Mouse (Mus musculus): ENCODE measurements around the gene Alkbh4. TPM values are rescaled to one million over a fixed set of nuclear protein-coding genes. Genes with fewer than 3 reads are reported as not detected.
"Not testable (repeated sequence)": the region's sequence is repeated elsewhere in the genome, so short reads cannot be mapped to it uniquely, and the experiment has no call there.

Alkbh4 gene
- total RNA-seq, 2 experiments from 2014 or later = 8.5 to 19.2 TPM

- ATAC-seq (replicated peaks; ENCODE audit: low FRiP score, low TSS enrichment, poor library complexity, severe bottlenecking) = no peak
Measured at GRCm38 (mm10) chr5:136139393-136139792, 3.4 kb downstream of the Alkbh4 start.

GRCm38 (mm10) chr5:136140057-136140482, 4.1 kb downstream of the Alkbh4 start:
- no peak for ATAC-seq (replicated peaks; ENCODE audit: low FRiP score, low TSS enrichment, poor library complexity, severe bottlenecking)

- ATAC-seq (replicated peaks; ENCODE audit: low FRiP score, low TSS enrichment, poor library complexity, severe bottlenecking) = no peak
Measured at GRCm38 (mm10) chr5:136142746-136143145, 6.8 kb downstream of the Alkbh4 start.

- no peak for ATAC-seq (replicated peaks; ENCODE audit: low FRiP score, low TSS enrichment, poor library complexity, severe bottlenecking)
Measured at GRCm38 (mm10) chr5:136143161-136143755, 7.3 kb downstream of the Alkbh4 start.

- peak; percentile 65 for ATAC-seq (replicated peaks; ENCODE audit: low FRiP score, low TSS enrichment, poor library complexity, severe bottlenecking)
Measured at GRCm38 (mm10) chr5:136144606-136145430, 8.9 kb downstream of the Alkbh4 start.

- ATAC-seq (replicated peaks; ENCODE audit: low FRiP score, low TSS enrichment, poor library complexity, severe bottlenecking) = no peak
Measured at GRCm38 (mm10) chr5:136146936-136147335, 11.0 kb downstream of the Alkbh4 start.

- ATAC-seq (replicated peaks; ENCODE audit: low FRiP score, low TSS enrichment, poor library complexity, severe bottlenecking) = no peak
Measured at GRCm38 (mm10) chr5:136147704-136148103, 11.8 kb downstream of the Alkbh4 start.

- peak; percentile 76 for ATAC-seq (replicated peaks; ENCODE audit: low FRiP score, low TSS enrichment, poor library complexity, severe bottlenecking)
Measured at GRCm38 (mm10) chr5:136149134-136149576, 13.2 kb downstream of the Alkbh4 start.

- no peak for ATAC-seq (replicated peaks; ENCODE audit: low FRiP score, low TSS enrichment, poor library complexity, severe bottlenecking)
Measured at GRCm38 (mm10) chr5:136152365-136152764, 16.4 kb downstream of the Alkbh4 start.

GRCm38 (mm10) chr5:136155399-136155798, 19.5 kb downstream of the Alkbh4 start:
- no peak for ATAC-seq (replicated peaks; ENCODE audit: low FRiP score, low TSS enrichment, poor library complexity, severe bottlenecking)

GRCm38 (mm10) chr5:136160084-136160483, 24.1 kb downstream of the Alkbh4 start:
- ATAC-seq (replicated peaks; ENCODE audit: low FRiP score, low TSS enrichment, poor library complexity, severe bottlenecking) = not testable (repeated sequence)

- ATAC-seq (replicated peaks; ENCODE audit: low FRiP score, low TSS enrichment, poor library complexity, severe bottlenecking) = no peak
Measured at GRCm38 (mm10) chr5:136163807-136164474, 28.0 kb downstream of the Alkbh4 start.

- ATAC-seq (replicated peaks; ENCODE audit: low FRiP score, low TSS enrichment, poor library complexity, severe bottlenecking) = 0 out of 2 replicates have a peak, but pooled peaks have one; percentile 46
Measured at GRCm38 (mm10) chr5:136165246-136165645, 29.3 kb downstream of the Alkbh4 start.

- no peak for ATAC-seq (replicated peaks; ENCODE audit: low FRiP score, low TSS enrichment, poor library complexity, severe bottlenecking)
Measured at GRCm38 (mm10) chr5:136167296-136167695, 31.4 kb downstream of the Alkbh4 start.

GRCm38 (mm10) chr5:136168071-136168470, 32.1 kb downstream of the Alkbh4 start:
- no peak for ATAC-seq (replicated peaks; ENCODE audit: low FRiP score, low TSS enrichment, poor library complexity, severe bottlenecking)

- 0 out of 2 replicates have a peak, but pooled peaks have one; percentile 13 for ATAC-seq (replicated peaks; ENCODE audit: low FRiP score, low TSS enrichment, poor library complexity, severe bottlenecking)
Measured at GRCm38 (mm10) chr5:136169626-136170511, 33.9 kb downstream of the Alkbh4 start.

- peak; percentile 67 for ATAC-seq (replicated peaks; ENCODE audit: low FRiP score, low TSS enrichment, poor library complexity, severe bottlenecking)
Measured at GRCm38 (mm10) chr5:136170512-136171362, 34.8 kb downstream of the Alkbh4 start, which contains the start of gene Orai2. TSS of gene Orai2 (minus strand) at chr5:136170713.

All from megakaryocyte-erythroid progenitor cell, adult 5-6 weeks (primary cell).